Mouse (Mus musculus) c-Kit-positive CD71-positive TER-119-negative erythroid progenitor cells, embryonic 14.5 days (primary cell): ENCODE results near the gene Nsrp1.

Experiments used
- DNase-seq: peaks from one replicate; pipeline ENCODE4 v3.0.0-alpha.2; 2013; ENCODE audit warnings: low read depth

Nsrp1 gene

DNA sequence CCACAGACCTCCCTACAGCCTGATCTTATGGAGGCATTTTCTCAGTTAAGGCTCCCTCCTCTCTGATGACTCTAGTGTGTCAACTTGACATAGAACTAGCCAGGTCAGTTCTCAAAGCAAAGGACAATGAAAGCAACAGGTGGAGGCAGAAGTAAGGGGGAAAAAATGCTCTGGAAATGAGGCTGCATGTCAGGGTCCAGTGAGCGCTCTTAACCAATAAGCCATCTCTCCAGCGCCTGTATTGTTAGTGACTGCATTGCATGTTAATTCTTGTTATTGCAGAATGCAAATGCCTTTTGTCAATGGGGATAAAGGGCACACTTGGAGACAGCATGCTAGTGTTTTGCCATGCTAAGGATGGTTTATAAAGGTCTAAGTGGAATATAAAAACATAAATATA is 35.4 kb downstream of the Nsrp1 start:
- no peak for DNase-seq

DNA sequence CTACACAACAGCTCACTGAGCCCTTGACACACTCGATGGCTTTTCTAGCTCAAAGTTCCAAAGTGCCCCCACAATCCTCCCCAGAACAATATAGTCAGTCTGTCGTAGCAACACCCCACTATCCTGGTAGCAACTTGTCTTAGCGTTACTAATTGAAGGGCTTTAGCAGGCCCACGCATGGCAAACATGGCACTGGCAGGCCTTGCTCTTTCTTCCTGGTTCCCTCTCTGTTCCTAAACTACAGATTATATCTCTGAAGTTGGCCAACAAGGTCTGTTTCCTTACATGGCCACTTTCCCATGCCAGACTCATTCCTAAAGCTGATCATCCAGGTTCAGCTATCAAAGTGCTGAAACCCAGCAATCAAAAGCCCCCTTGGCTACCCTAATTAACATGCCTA is 36.3 kb downstream of the Nsrp1 start:
- no peak for DNase-seq

DNA sequence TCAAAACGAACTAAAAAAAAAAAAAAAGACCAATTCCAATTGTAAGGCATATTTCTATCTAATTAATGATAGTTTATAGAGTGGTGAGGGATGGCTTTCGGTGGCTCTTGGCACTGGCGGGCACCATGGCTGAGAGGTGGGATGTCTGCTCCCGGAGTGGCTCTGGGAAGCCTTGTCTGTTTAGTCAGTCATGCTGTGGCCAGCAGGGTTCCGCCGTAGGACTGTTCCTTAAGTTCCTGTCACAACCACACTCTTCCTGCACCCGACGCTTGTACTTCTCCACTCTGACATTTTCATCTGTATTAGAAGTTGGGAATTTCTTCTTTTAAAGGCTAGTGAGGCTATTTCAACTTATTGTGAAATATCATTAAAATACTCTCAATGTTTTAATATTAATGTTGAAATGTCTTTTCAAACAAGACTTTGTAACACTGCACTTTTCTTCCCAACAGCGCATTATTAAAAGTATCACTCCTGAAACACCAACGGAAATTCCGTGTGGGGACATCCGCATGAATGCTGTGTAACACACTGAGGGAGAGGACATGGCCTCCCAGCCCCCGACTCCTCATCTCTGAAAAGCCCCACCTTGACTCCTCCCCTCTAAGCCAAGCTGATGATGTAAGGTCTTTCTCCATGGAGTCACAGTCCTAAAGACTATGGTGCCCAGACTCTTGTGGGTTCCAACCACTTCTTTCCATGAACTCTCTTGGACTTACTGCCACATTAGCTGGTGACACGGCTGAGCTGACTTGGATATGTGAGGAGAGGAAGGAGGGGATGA is 46.9 kb downstream of the Nsrp1 start:
- DNase-seq, result no peak

DNA sequence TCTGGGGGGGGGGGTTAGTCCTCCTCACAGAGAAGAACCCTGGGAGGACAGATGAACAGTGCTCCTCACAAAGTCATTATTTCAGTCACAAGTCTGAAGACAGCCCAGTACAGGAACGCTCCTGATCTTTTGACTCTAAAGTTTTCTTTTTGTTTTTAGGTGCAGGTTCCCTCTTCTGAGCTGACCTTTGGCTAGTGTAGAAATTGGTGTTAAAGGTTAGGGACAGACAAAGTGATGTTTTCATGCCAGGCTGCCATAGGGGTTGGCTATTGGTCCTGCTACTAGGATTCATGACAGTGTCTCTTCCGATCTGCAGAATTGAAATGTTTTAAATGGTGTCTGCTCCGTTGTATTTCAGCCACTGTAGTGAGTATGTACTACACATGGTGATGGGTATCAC is 50.1 kb downstream of the Nsrp1 start:
- no peak for DNase-seq

DNA sequence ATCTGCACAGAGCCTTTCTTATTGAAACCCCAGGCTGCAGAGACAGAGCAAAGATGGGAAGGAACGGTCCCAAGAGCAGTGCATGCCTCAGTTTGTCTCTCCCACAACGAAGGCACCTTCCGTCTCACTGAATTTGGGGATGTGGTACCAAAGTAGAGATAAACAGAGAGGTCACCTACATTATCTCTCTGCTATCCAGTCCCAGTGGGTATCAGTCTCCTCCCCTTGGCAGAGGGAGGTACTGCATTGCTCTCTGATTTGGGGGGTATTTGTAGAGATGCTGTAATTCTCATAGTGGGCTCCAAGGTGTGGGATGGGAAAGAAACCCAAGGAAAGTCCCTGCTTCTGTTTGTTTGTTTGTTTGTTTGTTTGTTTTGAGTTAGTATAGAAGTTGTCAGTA is 51.7 kb downstream of the Nsrp1 start:
- no peak for DNase-seq

DNA sequence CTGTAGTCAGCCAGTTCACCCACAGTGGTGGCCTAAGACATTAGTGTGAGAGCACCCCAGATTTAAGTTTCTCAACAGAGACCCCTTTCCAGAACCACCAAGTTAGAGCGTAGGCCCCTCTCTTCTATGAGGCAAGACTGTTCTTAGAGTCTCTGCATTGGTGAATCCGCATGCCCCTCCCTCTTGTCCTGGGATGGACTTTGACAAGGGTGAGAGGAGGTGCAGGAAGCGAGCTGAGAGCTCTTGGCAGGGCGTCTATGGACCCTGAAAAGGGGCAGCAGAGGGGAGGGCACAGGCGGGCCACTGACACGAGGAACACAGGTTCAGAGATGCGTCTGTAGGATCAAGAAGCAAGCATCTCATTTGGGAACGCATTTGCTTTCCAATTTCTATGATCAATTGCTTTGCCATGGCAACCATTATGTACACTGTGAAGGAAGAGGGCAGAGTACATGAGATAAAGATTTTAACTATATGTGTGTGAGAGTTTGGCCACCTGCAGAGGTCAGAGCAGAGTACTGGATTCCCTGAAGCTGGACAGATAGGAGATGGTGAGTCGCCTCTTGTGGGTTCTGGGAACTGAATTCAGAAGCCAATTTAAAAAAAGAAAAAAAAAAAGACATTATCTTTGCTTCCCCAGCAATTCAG is 56.4 kb downstream of the Nsrp1 start:
- DNase-seq, result no peak

DNA sequence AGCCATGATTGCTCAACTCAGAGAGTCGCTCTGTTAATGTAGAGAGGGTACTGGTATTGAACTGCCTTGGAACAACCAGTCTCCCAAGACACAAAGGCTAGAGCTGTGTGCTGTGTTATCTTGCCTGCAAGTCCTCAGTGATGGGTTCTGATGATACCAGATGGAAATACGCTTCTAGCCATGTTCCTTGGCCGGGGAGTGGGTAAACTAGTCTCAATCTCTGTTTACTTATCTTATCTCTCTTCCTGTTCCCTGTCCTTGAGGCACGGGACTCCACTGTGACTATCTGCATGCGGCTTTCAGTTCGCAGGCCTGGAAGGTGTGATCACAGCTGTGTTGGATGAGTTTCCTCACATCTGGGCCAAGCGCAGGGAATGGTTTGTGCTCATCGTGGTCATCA is 58.7 kb downstream of the Nsrp1 start:
- DNase-seq, result no peak

DNA sequence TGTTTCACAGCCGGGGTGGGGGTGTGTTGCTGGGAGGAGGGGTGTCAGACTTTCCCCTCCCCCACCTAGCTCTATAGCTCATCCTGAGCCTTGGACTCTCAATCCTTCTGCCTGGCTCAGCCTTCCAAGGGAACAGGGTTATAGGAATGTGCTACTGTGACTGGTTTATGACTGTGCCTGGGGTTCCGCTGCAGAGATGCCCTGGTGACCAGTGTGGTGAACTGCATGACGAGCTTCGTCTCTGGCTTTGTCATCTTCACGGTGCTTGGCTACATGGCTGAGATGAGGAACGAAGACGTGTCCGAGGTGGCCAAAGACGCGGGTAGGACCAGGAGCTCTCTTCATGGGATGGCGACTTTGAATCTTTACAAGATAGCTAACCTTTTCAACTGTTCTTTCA is 60.2 kb downstream of the Nsrp1 start:
- DNase-seq, result no peak

DNA sequence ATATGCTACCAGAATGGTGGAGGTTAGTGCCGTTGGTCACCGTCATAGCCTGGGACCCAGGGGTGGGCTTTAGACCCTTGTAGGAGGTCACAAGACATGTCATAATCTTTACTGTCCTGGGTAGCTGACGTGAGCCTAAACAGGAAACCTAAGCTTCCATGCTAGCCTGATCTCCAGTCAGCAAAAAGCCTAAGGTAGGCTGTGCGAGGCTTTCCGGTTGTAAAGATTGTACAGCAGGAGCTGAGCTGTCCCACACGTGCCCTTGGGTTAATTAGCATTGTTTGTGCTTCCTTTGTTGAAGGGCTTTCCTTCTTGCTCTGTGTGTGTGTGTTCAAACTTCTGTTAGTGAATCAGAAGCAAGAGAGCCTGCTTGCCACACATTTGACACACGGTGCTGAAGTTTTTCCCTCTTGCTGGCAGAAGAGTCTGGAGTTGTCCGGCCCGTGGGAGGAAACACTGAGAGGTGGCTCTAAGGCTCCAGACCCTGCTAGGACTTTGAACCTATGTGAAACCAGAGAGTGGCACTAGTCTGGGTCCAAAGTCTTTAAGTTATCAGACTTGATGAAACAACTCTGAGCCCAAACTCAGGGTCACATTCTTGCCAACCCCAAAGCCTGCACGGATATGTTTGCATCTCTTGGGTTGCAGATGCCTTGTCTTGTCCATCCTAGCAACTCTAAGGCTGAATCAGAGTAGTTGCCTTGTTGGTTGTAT is 67.3 kb downstream of the Nsrp1 start:
- no peak for DNase-seq

DNA sequence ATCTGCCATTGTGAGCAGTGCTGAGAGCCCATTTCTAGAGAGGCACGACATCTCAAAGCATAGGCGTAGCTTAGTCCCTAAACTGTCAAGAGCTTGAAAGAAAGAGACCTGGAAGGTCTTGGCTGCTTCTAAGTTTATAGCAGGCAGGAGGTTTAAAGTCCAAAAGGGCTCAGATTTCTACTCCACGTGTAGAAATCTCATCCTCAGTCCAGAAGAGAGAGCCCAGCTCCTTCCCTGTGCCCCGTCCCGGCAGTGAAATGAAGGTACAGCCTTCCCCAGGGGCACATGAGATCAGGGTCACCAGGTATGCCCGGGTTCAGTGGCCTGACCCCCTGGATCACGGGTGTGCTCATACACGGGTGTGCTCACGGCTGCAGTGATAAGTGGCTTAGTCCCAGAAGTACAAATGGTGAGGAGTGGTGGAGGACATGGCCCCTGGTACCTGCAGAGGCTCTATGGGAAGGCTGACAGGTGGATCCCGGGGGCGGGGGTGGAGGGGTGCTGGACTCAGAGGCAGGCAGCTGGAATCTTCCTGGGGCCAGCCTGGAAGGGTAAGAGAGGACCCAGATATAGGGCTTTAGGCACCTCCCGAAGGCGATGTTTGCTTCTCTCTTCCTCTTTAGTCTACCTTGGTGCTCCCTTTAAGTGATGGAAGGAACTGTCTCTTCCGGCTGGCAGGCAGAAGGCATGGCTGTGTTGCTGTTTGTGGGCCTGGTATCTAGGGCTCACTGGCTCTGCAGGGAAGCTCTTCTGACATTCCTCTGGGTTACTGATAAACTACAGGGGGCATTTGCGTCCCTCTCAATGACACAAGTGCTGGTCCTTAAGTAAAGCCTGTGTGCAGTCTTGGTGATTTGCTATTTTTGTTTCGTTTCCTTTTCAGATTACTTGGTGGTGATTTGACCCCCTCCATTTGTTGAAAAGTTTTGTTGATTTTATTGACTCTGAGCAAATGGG is 68.9 kb downstream of the Nsrp1 start:
- DNase-seq, result no peak

DNA sequence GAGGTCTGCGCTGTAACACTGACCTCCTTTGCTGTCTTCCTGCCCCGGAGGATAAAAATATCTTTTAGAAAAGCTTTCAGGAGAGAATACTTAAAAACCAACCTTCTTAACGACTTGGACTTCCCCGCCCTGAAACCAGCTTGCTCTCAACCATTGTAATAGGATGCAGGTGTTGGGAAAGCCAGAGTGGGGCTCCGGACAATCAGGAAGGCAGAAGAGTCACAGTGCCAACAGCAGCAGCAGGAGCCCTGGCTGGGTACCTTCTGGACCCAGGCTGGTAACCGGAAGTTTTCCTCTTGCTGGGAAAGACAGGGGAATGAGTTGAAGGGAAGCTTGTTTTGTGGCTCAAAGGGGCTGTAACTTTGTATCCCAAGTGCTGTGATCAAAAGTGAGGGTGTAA is 71.6 kb downstream of the Nsrp1 start:
- DNase-seq, result no peak

DNA sequence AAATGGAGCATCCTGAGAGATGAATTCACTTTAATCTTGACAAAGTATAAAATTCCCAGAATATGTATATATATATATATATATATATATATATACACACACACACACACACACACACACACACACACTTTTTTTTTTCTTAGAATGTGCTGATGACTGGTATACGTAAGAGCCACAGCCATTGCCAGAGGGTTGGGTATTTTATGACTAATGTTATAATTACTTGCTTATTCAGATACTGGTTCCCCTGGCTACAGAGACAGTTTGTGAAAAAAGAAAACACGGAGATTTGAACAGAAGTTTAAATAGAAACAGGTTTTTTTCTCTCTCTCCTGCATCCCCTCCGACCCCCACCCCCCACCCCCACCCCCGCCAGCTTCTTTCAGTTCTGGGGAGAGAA is 72.4 kb downstream of the Nsrp1 start:
- DNase-seq, result no peak

DNA sequence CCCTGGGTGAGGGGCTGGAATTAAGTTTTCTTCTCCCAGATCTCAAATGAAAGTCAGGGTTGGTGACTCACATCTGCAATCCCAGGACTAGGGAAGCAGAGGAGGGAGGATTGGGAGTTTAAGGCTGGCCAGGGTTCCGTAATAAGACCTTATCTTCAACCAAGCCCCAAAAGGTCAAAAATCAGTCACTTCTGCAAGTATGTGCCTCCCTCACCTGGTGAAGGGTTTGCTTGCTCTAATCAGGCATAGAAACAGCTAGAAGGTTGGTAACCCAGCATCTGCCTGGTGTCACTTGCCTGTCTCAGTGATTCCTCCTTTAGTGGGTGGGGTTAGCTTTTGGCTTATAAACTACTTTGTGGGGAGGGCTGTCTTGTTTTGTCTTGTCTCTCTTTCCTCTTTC is 75.9 kb downstream of the Nsrp1 start:
- DNase-seq, result no peak

DNA sequence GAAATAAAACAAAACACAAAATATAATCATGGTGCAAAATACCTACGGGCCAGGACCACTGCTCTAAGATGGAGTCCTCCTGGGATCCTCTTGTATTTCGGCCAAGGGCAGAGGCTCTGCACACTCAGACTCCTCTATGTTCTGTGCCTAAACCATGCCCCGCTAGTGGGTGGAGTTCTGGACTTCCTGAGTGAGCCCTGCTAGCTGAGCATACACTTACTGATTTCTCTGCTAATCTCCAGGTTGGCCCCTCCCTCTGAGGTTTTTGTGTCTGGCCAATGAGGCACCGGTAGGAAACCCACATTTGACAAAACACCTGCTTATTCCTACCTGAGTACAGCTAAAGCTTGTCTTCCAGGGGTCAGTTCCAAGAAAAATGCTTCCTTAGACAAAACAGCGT is 77.5 kb downstream of the Nsrp1 start:
- DNase-seq, result no peak

DNA sequence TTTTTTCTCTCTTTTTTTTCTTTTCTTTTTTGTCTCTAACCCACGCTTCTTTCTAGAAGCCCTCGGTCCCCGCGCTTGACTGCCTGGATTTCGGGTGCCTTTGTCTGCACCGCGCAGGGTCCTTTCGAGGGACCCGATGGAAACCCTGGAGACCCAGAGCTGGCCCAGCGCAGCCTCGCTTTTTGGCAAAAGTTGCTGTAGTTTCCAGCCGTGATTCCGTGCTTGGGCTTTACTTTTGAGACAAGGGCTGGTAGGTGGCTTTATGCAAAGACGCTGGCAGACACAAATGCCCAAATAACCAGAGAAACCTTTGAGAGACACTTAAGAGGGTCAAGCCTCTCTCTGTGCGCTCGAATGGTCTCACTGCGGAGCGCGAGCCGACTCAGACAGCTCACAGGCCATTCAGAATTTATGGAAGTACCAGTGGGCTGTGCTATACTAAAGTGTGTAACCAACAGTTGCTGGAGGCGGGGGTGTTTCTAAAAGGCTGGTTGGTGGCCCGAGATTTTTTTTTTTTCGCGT is 79.5 kb downstream of the Nsrp1 start:
- no peak for DNase-seq

DNA sequence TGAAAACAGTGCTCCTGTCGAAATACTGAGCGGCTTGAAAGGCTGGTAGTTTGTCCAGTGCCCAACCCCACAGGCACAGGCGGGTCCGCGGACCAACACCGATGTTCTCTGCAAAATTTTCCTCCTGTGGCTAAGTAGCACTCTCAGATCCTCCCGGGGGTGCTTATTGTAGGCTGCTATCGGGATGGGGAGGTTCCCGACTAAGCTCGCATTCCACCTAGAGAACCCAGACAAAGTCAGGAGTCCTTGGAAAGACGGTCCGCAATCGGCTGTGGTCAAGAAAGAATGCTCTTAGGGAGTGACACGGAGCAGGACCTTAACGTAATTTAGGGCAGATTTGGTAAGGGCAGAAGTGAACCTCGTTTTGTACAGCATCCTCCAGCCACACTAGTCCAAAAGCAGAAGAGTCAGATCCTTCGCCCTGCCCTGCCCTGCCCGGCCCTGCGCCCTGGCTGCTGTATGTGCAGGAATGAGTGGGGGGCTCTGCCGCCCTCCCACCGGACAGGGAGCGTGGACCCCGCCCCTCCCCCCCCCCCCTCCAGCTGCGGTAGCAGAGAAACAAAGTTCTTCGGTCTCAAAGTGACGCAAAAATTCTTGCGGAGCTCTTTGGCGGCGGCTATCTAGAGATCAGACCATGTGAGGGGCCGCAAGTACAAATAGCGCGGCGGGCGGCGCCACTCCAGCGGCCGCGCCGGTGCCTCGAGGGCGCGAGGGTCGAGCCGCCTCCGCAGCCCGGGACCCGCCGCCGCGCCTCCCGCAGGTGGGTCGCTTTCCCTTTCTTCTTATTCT is 80.1 kb downstream of the Nsrp1 start, which contains the start of gene Slc6a4:
Gene Slc6a4 (plus strand): TSS at position 688 of the 789 bp plus-strand sequence.
- no peak for DNase-seq

DNA sequence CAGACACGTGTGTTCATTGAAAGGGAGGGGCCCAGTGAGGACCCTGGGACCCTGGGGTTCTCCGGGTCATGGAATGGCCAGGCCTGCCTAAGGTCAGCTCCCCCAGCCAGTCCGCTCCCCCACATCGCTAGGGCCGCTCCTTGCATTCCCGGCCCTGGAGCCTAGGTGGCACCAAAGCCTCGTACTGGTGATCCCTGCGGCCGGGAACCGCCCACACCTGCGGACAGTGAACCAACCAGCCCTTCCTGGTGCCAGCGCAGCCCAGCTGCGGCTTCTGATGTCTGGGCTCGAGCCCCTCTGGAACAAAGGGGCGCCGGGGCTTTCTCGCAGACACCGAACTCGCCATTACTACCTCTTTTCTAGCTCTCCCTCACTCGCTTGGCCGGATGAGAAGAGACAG is 80.9 kb downstream of the Nsrp1 start:
- peak; percentile 44 for DNase-seq

DNA sequence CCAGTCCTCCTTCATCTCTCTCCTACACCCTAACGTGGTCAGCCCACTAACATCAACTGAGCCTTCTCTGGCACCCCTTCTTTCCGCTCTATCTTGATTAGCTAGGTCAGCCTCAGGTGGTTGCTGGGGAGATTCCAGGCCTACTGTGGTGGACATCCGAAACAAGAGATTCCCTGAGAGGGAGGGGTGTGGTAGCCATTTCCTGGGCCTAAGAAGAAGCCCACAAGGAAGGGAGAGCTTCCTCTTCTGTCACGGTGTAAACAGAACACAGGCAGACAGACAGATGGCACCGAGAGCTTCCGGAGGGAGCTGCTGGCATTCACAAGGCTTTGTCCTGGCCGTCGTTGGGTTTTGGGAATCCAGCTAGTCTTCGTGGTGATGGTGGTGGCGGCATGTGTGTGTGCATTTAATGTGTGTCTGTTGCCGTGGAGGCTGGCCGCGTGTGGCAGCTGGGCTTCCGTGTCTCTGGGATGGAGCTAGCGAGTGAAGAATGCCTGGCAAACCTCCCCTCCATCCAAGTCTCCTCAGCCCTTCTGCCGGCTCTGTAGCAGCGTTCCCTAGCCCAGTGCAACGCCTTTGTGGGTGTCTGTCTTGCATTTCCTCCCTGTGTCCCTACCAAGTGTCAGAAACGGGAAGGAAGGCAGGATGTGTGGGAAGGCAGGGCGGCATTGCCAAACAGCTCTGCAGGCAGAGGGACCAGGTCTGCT is 82.1 kb downstream of the Nsrp1 start:
- no peak for DNase-seq
